Mouse (Mus musculus): ENCODE measurements around the gene Specc1.

DNA sequence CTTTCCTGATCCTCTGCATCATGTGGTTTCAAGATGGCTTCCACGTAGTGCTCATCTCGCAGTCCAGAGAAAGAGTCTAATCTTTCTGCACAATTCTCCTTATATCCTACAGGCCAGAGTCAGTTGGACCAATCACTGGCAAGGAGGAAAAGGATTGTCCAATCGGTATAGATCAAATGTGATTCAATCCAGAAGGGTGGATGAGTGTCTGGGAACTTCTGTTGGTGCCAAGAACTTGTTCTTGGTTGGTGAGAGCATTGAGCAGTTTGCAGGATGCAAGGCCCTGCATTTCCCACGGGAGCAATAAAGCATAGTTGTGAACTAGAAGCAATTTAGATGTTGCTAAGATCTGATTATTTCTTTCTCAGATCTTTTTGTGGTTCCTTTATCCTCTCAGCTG is 287.9 kb downstream of the Specc1 start:
- TF ChIP-seq ZNF384 (IDR thresholded peaks at IDR 0.05; ENCODE audit: low read depth, low read length) (no peak), EP300 (IDR thresholded peaks at IDR 0.05; ENCODE audit: low read length) (no peak), BHLHE40 (IDR thresholded peaks at IDR 0.05; ENCODE audit: low read depth, low read length) (no peak), USF1 (IDR thresholded peaks at IDR 0.05; ENCODE audit: low read depth, low read length) (no peak), ZMIZ1 (IDR thresholded peaks at IDR 0.05; ENCODE audit: low read depth, low read length) (no peak), ETS1 (conservative IDR thresholded peaks at IDR 0.05; ENCODE audit: low read depth, low read length) (no peak), CTCF (conservative IDR thresholded peaks at IDR 0.05 in 1 of 2, IDR thresholded peaks at IDR 0.05 in 1 of 2; ENCODE audit: low read depth in 2 of 2, low read length in 2 of 2) (no peak), MAFK (IDR thresholded peaks at IDR 0.05; ENCODE audit: insufficient replicate concordance, low read length) (no peak), USF2 (conservative IDR thresholded peaks at IDR 0.05; ENCODE audit: low read depth, low read length) (no peak), POLR2A (IDR thresholded peaks at IDR 0.05; ENCODE audit: low read depth, low read length) (no peak), RAD21 (IDR thresholded peaks at IDR 0.05; ENCODE audit: low read depth, low read length) (no peak), MAX (IDR thresholded peaks at IDR 0.05; ENCODE audit: low read length) (no peak), ZC3H11A (IDR thresholded peaks at IDR 0.05; ENCODE audit: low read depth, low read length) (no peak), ELF1 (IDR thresholded peaks at IDR 0.05; ENCODE audit: low read depth, low read length) (no peak)

Data from CH12.LX (cell line).